Mouse (Mus musculus): ENCODE results near the gene Tomm34. TPM values are rescaled to one million over a fixed set of nuclear protein-coding genes. Genes with fewer than 3 reads are reported as not detected.
A peak's percentile ranks its signal among the peaks of the same experiment; 100 is the strongest.

Tomm34 gene
- total and polyA plus RNA-seq, 3 experiments: 18.5 to 28.7 (median 22.9) TPM

DNA sequence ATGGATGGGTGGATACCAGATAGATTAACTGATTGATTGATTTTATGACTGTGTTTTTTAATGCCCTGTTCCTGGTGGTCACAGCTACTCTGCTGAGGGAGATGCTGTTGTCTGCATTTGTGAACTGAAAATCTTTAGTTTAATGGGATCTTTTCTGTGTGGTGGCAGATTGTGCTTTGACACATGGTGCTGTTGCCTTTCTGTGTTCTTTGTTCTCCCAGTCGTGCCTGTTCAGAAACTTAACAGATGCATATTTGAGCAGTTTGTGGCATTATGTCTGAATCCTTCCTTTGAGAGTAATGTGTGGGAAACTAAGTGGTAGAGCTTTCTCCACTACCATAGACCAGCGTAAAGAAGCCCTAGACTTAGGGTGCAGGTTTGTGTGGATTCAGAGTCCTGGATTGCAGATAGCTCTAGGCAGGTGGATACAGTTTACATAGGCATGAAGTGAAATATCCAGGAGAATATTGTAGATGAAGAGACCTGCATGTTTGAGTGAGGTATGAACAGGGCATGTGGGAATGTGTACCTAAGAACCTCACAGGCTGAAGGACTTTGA, 62.9 kb downstream of the Tomm34 start:
- WGBS: 66% methylated on average over 2 of the region's 2 CpGs
- H3K27ac ChIP-seq: no peak overlapping the region
- no peak overlapping the region for H3K9ac ChIP-seq (ENCODE audit: low read depth, low read length)
- H3K4me1 ChIP-seq (ENCODE audit: control insufficient read depth, insufficient read depth, low read length): peaks cover 25% of the 10 kb centered on the region
- H3K27me3 ChIP-seq (ENCODE audit: control insufficient read depth, insufficient read depth, low read length): no peaks in the 10 kb centered on the region
- intact Hi-C loops (cut with DNase I): no loop called here
- TF ChIP-seq CTCF (IDR thresholded peaks at IDR 0.05): no peak
- TF ChIP-seq POLR2A (IDR thresholded peaks at IDR 0.05; ENCODE audit: insufficient read depth, low read depth, low read length): no peak
- TF ChIP-seq EP300 (IDR thresholded peaks at IDR 0.05; ENCODE audit: insufficient read depth, low read depth, low read length): no peak
- H3K36me3 ChIP-seq (ENCODE audit: control insufficient read depth, insufficient read depth, low read length): peaks cover 33% of the 10 kb centered on the region
- DNase-seq: no peak
- no peak overlapping the region for H3K4me3 ChIP-seq
- H3K79me2 ChIP-seq (replicated peaks; ENCODE audit: control insufficient read depth, insufficient read depth, low read length): peaks cover 25% of the 10 kb centered on the region

- Histone ChIP-seq H3K27me3 (ENCODE audit: control insufficient read depth, insufficient read depth, low read length) (no peaks in the 10 kb centered on the region), H3K4me1 (ENCODE audit: control insufficient read depth, insufficient read depth, low read length) (peaks cover 28% of the 10 kb centered on the region), H3K36me3 (ENCODE audit: control insufficient read depth, insufficient read depth, low read length) (peaks cover 29% of the 10 kb centered on the region), H3K79me2 (replicated peaks; ENCODE audit: control insufficient read depth, insufficient read depth, low read length) (peaks cover 27% of the 10 kb centered on the region), H3K9ac (ENCODE audit: low read depth, low read length) (no peak overlapping the region), H3K27ac (no peak overlapping the region), H3K4me3 (no peak overlapping the region)
- DNase-seq: no peak
- WGBS: 84% methylated on average over 8 of the region's 8 CpGs
- intact Hi-C loops (cut with DNase I): no loop called here
- TF ChIP-seq CTCF (IDR thresholded peaks at IDR 0.05): no peak
- TF ChIP-seq POLR2A (IDR thresholded peaks at IDR 0.05; ENCODE audit: insufficient read depth, low read depth, low read length): no peak
- no peak for TF ChIP-seq EP300 (IDR thresholded peaks at IDR 0.05; ENCODE audit: insufficient read depth, low read depth, low read length)
Measured at GRCm38 (mm10) chr2:164007547-164007946, 63.4 kb downstream of the Tomm34 start.

- Histone ChIP-seq H3K79me2 (replicated peaks; ENCODE audit: control insufficient read depth, insufficient read depth, low read length) (peaks cover 31% of the 10 kb centered on the region), H3K9ac (ENCODE audit: low read depth, low read length) (no peak overlapping the region), H3K4me3 (no peak overlapping the region), H3K27ac (0 out of 2 replicates have a peak overlapping the region, but pooled peaks have one; percentile 28), H3K4me1 (ENCODE audit: control insufficient read depth, insufficient read depth, low read length) (peaks cover 28% of the 10 kb centered on the region), H3K36me3 (ENCODE audit: control insufficient read depth, insufficient read depth, low read length) (peaks cover 24% of the 10 kb centered on the region), H3K27me3 (ENCODE audit: control insufficient read depth, insufficient read depth, low read length) (no peaks in the 10 kb centered on the region)
- 51% methylated on average over 10 of the region's 10 CpGs for WGBS
- peak; percentile 39 to 45 for DNase-seq
- intact Hi-C loops (cut with DNase I): no loop called here
- TF ChIP-seq CTCF (IDR thresholded peaks at IDR 0.05): no peak
- TF ChIP-seq EP300 (IDR thresholded peaks at IDR 0.05; ENCODE audit: insufficient read depth, low read depth, low read length): no peak
- no peak for TF ChIP-seq POLR2A (IDR thresholded peaks at IDR 0.05; ENCODE audit: insufficient read depth, low read depth, low read length)
Measured at GRCm38 (mm10) chr2:164006932-164007331, 64.0 kb downstream of the Tomm34 start.

DNA sequence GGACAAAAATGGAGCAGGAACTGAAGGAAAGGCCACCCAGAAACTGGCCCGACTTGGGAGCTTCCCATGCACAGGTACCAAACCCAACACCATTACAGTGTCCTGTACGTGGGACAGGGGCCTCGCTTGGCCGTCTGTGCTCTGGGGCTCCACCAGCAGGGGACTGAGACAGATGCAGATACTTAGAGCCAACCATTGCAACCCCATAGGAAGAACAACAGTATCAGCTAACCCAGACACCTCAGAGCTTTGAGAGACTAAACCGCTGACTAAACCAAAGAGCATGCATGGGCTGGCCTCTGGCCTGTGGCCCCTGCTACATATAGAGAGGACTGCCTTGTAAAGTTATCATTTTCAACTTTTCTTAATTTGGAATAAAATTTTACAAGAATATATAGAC, 66.5 kb downstream of the Tomm34 start:
- 65% methylated on average over 5 of the region's 5 CpGs for WGBS
- H3K4me1 ChIP-seq (ENCODE audit: control insufficient read depth, insufficient read depth, low read length): peaks cover 33% of the 10 kb centered on the region
- no peak overlapping the region for H3K4me3 ChIP-seq
- no peak overlapping the region for H3K9ac ChIP-seq (ENCODE audit: low read depth, low read length)
- H3K36me3 ChIP-seq (ENCODE audit: control insufficient read depth, insufficient read depth, low read length): peaks cover 28% of the 10 kb centered on the region
- intact Hi-C loops (cut with DNase I): no loop called here
- H3K27ac ChIP-seq: no peak overlapping the region
- DNase-seq: no peak
- H3K79me2 ChIP-seq (replicated peaks; ENCODE audit: control insufficient read depth, insufficient read depth, low read length): peaks cover 32% of the 10 kb centered on the region
- TF ChIP-seq EP300 (IDR thresholded peaks at IDR 0.05; ENCODE audit: insufficient read depth, low read depth, low read length) (no peak), CTCF (IDR thresholded peaks at IDR 0.05) (no peak), POLR2A (IDR thresholded peaks at IDR 0.05; ENCODE audit: insufficient read depth, low read depth, low read length) (no peak)
- no peaks in the 10 kb centered on the region for H3K27me3 ChIP-seq (ENCODE audit: control insufficient read depth, insufficient read depth, low read length)

Other genes starting within 250 kb of the Tomm34 start
- gene Kcnk15, start 217.5 kb downstream of the Tomm34 start, total RNA-seq (2021): not detected
- not detected in 2 replicates for gene Kcnk15, start 217.5 kb downstream of the Tomm34 start, polyA plus RNA-seq (2012; rRNA removed)
- 1 to 10 TPM in 1 of 2 experiments, under 1 TPM in 1; 0.97 to 1.4 TPM for gene Rims4, start 152.5 kb downstream of the Tomm34 start, total RNA-seq (2021)
- gene Rims4, start 152.5 kb downstream of the Tomm34 start, polyA plus RNA-seq (2012; rRNA removed): 0.49 and 0.94 TPM in 2 replicates
- gene Ywhab, start 76.2 kb downstream of the Tomm34 start, total RNA-seq (2021): 10 to 100 TPM; 71.9 to 73.1 TPM
- 26.8 and 37.1 TPM in 2 replicates for gene Ywhab, start 76.2 kb downstream of the Tomm34 start, polyA plus RNA-seq (2012; rRNA removed)
- under 1 TPM; 0.32 to 0.63 TPM for gene Pabpc1l, start 45.7 kb downstream of the Tomm34 start, total RNA-seq (2021)
- 0.73 and 0.90 TPM in 2 replicates for gene Pabpc1l, start 45.7 kb downstream of the Tomm34 start, polyA plus RNA-seq (2012; rRNA removed)
- gene Stk4, start 847 bp downstream of the Tomm34 start, total RNA-seq (2021): 10 to 100 TPM; 14.3 to 14.7 TPM
- gene Stk4, start 847 bp downstream of the Tomm34 start, polyA plus RNA-seq (2012; rRNA removed): 6.4 and 10.7 TPM in 2 replicates
- gene Kcns1, start 99.9 kb upstream of the Tomm34 start, total RNA-seq (2021): not detected
- gene Kcns1, start 99.9 kb upstream of the Tomm34 start, polyA plus RNA-seq (2012; rRNA removed): 0.12 and 0.18 TPM in 2 replicates
- gene Wfdc5, start 111.6 kb upstream of the Tomm34 start, total RNA-seq (2021): not detected
- gene Wfdc5, start 111.6 kb upstream of the Tomm34 start, polyA plus RNA-seq (2012; rRNA removed): not detected in 2 replicates
- not detected for gene Wfdc12, start 119.4 kb upstream of the Tomm34 start, total RNA-seq (2021)
- gene Wfdc12, start 119.4 kb upstream of the Tomm34 start, polyA plus RNA-seq (2012; rRNA removed): not detected in 2 replicates
- gene Wfdc15a, start 129.0 kb upstream of the Tomm34 start, total RNA-seq (2021): not detected
- not detected in 2 replicates for gene Wfdc15a, start 129.0 kb upstream of the Tomm34 start, polyA plus RNA-seq (2012; rRNA removed)
- gene Wfdc15b, start 150.5 kb upstream of the Tomm34 start, total RNA-seq (2021): not detected
- not detected in 2 replicates for gene Wfdc15b, start 150.5 kb upstream of the Tomm34 start, polyA plus RNA-seq (2012; rRNA removed)
- not detected for gene Svs2, start 167.3 kb upstream of the Tomm34 start, total RNA-seq (2021)
- not detected in 2 replicates for gene Svs2, start 167.3 kb upstream of the Tomm34 start, polyA plus RNA-seq (2012; rRNA removed)
- not detected for gene Svs3b, start 185.5 kb upstream of the Tomm34 start, total RNA-seq (2021)
- gene Svs3b, start 185.5 kb upstream of the Tomm34 start, polyA plus RNA-seq (2012; rRNA removed): not detected in 2 replicates
- not detected for gene Svs4, start 207.3 kb upstream of the Tomm34 start, total RNA-seq (2021)
- not detected in 2 replicates for gene Svs4, start 207.3 kb upstream of the Tomm34 start, polyA plus RNA-seq (2012; rRNA removed)
- not detected for gene Svs3a, start 218.1 kb upstream of the Tomm34 start, total RNA-seq (2021)
- not detected in 2 replicates for gene Svs3a, start 218.1 kb upstream of the Tomm34 start, polyA plus RNA-seq (2012; rRNA removed)
- not detected for gene Svs6, start 245.6 kb upstream of the Tomm34 start, total RNA-seq (2021)
- gene Svs6, start 245.6 kb upstream of the Tomm34 start, polyA plus RNA-seq (2012; rRNA removed): not detected in 2 replicates

Data from heart, adult 2 months (tissue).